Mouse (Mus musculus) Muller cell, postnatal 12 days (primary cell): ENCODE data around the gene Spag6.

Experiments
- DNase-seq: peaks from one replicate; pipeline ENCODE4 v3.0.0-alpha.2; 2015; ENCODE audit errors: inconsistent ontology term

Spag6 gene

GRCm38 (mm10) chr2:18731718-18732117, 37.9 kb downstream of the Spag6 start:
- DNase-seq, result no peak

GRCm38 (mm10) chr2:18734394-18735127, 40.7 kb downstream of the Spag6 start:
- DNase-seq, result no peak

- DNase-seq, result no peak
Observed at GRCm38 (mm10) chr2:18737040-18737439, 43.2 kb downstream of the Spag6 start.

- peak; percentile 55 for DNase-seq
Observed at GRCm38 (mm10) chr2:18739216-18739615, 45.4 kb downstream of the Spag6 start.

- peak; percentile 48 for DNase-seq
Observed at GRCm38 (mm10) chr2:18756144-18756543, 62.3 kb downstream of the Spag6 start.

- DNase-seq, result no peak
Observed at GRCm38 (mm10) chr2:18764846-18765245, 71.0 kb downstream of the Spag6 start.

GRCm38 (mm10) chr2:18765481-18766249, 71.8 kb downstream of the Spag6 start:
- peak; percentile 70 for DNase-seq

GRCm38 (mm10) chr2:18766441-18766820, 72.6 kb downstream of the Spag6 start:
- DNase-seq, result no peak

GRCm38 (mm10) chr2:18766821-18767541, 73.1 kb downstream of the Spag6 start:
- peak; percentile 97 for DNase-seq

- DNase-seq, result no peak
Observed at GRCm38 (mm10) chr2:18768414-18768813, 74.6 kb downstream of the Spag6 start.

- DNase-seq, result no peak
Observed at GRCm38 (mm10) chr2:18772413-18772812, 78.6 kb downstream of the Spag6 start.

- no peak for DNase-seq
Observed at GRCm38 (mm10) chr2:18774326-18774725, 80.5 kb downstream of the Spag6 start.

- peak; percentile 70 for DNase-seq
Observed at GRCm38 (mm10) chr2:18778220-18778619, 84.4 kb downstream of the Spag6 start.

- DNase-seq, result no peak
Observed at GRCm38 (mm10) chr2:18779830-18780229, 86.0 kb downstream of the Spag6 start.

GRCm38 (mm10) chr2:18781296-18781695, 87.5 kb downstream of the Spag6 start:
- no peak for DNase-seq

GRCm38 (mm10) chr2:18794261-18794660, 100.4 kb downstream of the Spag6 start:
- peak; percentile 74 for DNase-seq

GRCm38 (mm10) chr2:18797776-18798175, 103.9 kb downstream of the Spag6 start:
- no peak for DNase-seq

GRCm38 (mm10) chr2:18799265-18799965, 105.6 kb downstream of the Spag6 start:
- no peak for DNase-seq
